Mouse (Mus musculus): ENCODE data around the gene Jund. TPM values are rescaled to one million over a fixed set of nuclear protein-coding genes. Genes with fewer than 3 reads are reported as not detected.

Jund gene
- polyA plus RNA-seq, 1 experiment, result 48.1 TPM

GRCm38 (mm10) chr8:70702842-70703182, 4.1 kb downstream of the Jund start:
- H3K27ac ChIP-seq (ENCODE audit: control insufficient read depth, insufficient read depth, low read depth, low read length, poor library complexity), result no peak overlapping the region
- no peak overlapping the region for H3K4me3 ChIP-seq (replicated peaks; ENCODE audit: control insufficient read depth, low read depth, low read length)
- no peaks in the 10 kb centered on the region; the same call in 1 of the 2 replicates for H3K4me1 ChIP-seq (ENCODE audit: control insufficient read depth, insufficient read depth, low read length)
- 80% methylated on average over 3 of the region's 3 CpGs for WGBS
- TF ChIP-seq POLR2A (IDR thresholded peaks at IDR 0.05; ENCODE audit: borderline replicate concordance, control insufficient read depth, low read depth, low read length) (no peak), CTCF (IDR thresholded peaks at IDR 0.05; ENCODE audit: control insufficient read depth, insufficient read depth, low read length) (no peak)

- TF ChIP-seq POLR2A (IDR thresholded peaks at IDR 0.05; ENCODE audit: borderline replicate concordance, control insufficient read depth, low read depth, low read length) (no peak), CTCF (IDR thresholded peaks at IDR 0.05; ENCODE audit: control insufficient read depth, insufficient read depth, low read length) (no peak)
- Histone ChIP-seq H3K4me1 (ENCODE audit: control insufficient read depth, insufficient read depth, low read length) (no peaks in the 10 kb centered on the region), H3K27ac (ENCODE audit: control insufficient read depth, insufficient read depth, low read depth, low read length, poor library complexity) (no peak within 1 kb of the TSS), H3K4me3 (replicated peaks; ENCODE audit: control insufficient read depth, low read depth, low read length) (no peak within 1 kb of the TSS)
- 96% methylated on average over 3 of the region's 3 CpGs for WGBS
Measured at GRCm38 (mm10) chr8:70703287-70703686, 4.5 kb downstream of the Jund start, which contains the start of gene Iqcn. Gene Iqcn (plus strand): TSS chr8:70703457.

GRCm38 (mm10) chr8:70708281-70708680, 9.5 kb downstream of the Jund start:
- H3K27ac ChIP-seq (ENCODE audit: control insufficient read depth, insufficient read depth, low read depth, low read length, poor library complexity), result no peak overlapping the region
- WGBS, result 84% methylated on average over 14 of the region's 14 CpGs
- TF ChIP-seq POLR2A (IDR thresholded peaks at IDR 0.05; ENCODE audit: borderline replicate concordance, control insufficient read depth, low read depth, low read length), result no peak
- no peak for TF ChIP-seq CTCF (IDR thresholded peaks at IDR 0.05; ENCODE audit: control insufficient read depth, insufficient read depth, low read length)
- H3K4me3 ChIP-seq (replicated peaks; ENCODE audit: control insufficient read depth, low read depth, low read length), result no peak overlapping the region
- no peaks in the 10 kb centered on the region for H3K4me1 ChIP-seq (ENCODE audit: control insufficient read depth, insufficient read depth, low read length)

- Histone ChIP-seq H3K4me1 (ENCODE audit: control insufficient read depth, insufficient read depth, low read length) (no peaks in the 10 kb centered on the region), H3K27ac (ENCODE audit: control insufficient read depth, insufficient read depth, low read depth, low read length, poor library complexity) (no peak overlapping the region), H3K4me3 (replicated peaks; ENCODE audit: control insufficient read depth, low read depth, low read length) (no peak overlapping the region)
- WGBS, result 91% methylated on average over 9 of the region's 9 CpGs
- TF ChIP-seq CTCF (IDR thresholded peaks at IDR 0.05; ENCODE audit: control insufficient read depth, insufficient read depth, low read length) (no peak), POLR2A (IDR thresholded peaks at IDR 0.05; ENCODE audit: borderline replicate concordance, control insufficient read depth, low read depth, low read length) (no peak)
Measured at GRCm38 (mm10) chr8:70709794-70710193, 11.0 kb downstream of the Jund start.

- H3K27ac ChIP-seq (ENCODE audit: control insufficient read depth, insufficient read depth, low read depth, low read length, poor library complexity), result no peak overlapping the region
- TF ChIP-seq POLR2A (IDR thresholded peaks at IDR 0.05; ENCODE audit: borderline replicate concordance, control insufficient read depth, low read depth, low read length) (no peak), CTCF (IDR thresholded peaks at IDR 0.05; ENCODE audit: control insufficient read depth, insufficient read depth, low read length) (no peak)
- no peaks in the 10 kb centered on the region for H3K4me1 ChIP-seq (ENCODE audit: control insufficient read depth, insufficient read depth, low read length)
- 84% methylated on average over 1 of the region's 1 CpGs for WGBS
- H3K4me3 ChIP-seq (replicated peaks; ENCODE audit: control insufficient read depth, low read depth, low read length), result no peak overlapping the region
Measured at GRCm38 (mm10) chr8:70710296-70710695, 11.5 kb downstream of the Jund start.

GRCm38 (mm10) chr8:70711041-70711440, 12.3 kb downstream of the Jund start:
- TF ChIP-seq CTCF (IDR thresholded peaks at IDR 0.05; ENCODE audit: control insufficient read depth, insufficient read depth, low read length) (no peak), POLR2A (IDR thresholded peaks at IDR 0.05; ENCODE audit: borderline replicate concordance, control insufficient read depth, low read depth, low read length) (no peak)
- H3K4me1 ChIP-seq (ENCODE audit: control insufficient read depth, insufficient read depth, low read length), result no peaks in the 10 kb centered on the region
- no peak overlapping the region for H3K4me3 ChIP-seq (replicated peaks; ENCODE audit: control insufficient read depth, low read depth, low read length)
- 83% methylated on average over 11 of the region's 11 CpGs for WGBS
- H3K27ac ChIP-seq (ENCODE audit: control insufficient read depth, insufficient read depth, low read depth, low read length, poor library complexity), result no peak overlapping the region

GRCm38 (mm10) chr8:70713991-70714390, 15.2 kb downstream of the Jund start:
- no peak overlapping the region for H3K27ac ChIP-seq (ENCODE audit: control insufficient read depth, insufficient read depth, low read depth, low read length, poor library complexity)
- 85% methylated on average over 7 of the region's 7 CpGs for WGBS
- H3K4me1 ChIP-seq (ENCODE audit: control insufficient read depth, insufficient read depth, low read length), result no peaks in the 10 kb centered on the region
- TF ChIP-seq POLR2A (IDR thresholded peaks at IDR 0.05; ENCODE audit: borderline replicate concordance, control insufficient read depth, low read depth, low read length), result no peak
- TF ChIP-seq CTCF (IDR thresholded peaks at IDR 0.05; ENCODE audit: control insufficient read depth, insufficient read depth, low read length), result no peak
- no peak overlapping the region for H3K4me3 ChIP-seq (replicated peaks; ENCODE audit: control insufficient read depth, low read depth, low read length)

- no peak for TF ChIP-seq CTCF (IDR thresholded peaks at IDR 0.05; ENCODE audit: control insufficient read depth, insufficient read depth, low read length)
- no peak for TF ChIP-seq POLR2A (IDR thresholded peaks at IDR 0.05; ENCODE audit: borderline replicate concordance, control insufficient read depth, low read depth, low read length)
- WGBS, result 61% methylated on average over 2 of the region's 2 CpGs
- Histone ChIP-seq H3K4me3 (replicated peaks; ENCODE audit: control insufficient read depth, low read depth, low read length) (no peak overlapping the region), H3K27ac (ENCODE audit: control insufficient read depth, insufficient read depth, low read depth, low read length, poor library complexity) (no peak overlapping the region), H3K4me1 (ENCODE audit: control insufficient read depth, insufficient read depth, low read length) (no peaks in the 10 kb centered on the region)
Measured at GRCm38 (mm10) chr8:70715086-70715485, 16.3 kb downstream of the Jund start.

All from bone marrow, adult 2 months (tissue).